Mouse (Mus musculus) ovary, postnatal 10 days (tissue): ENCODE results near the gene 2410004B18Rik.
A peak's percentile ranks its signal among the peaks of the same experiment; 100 is the strongest.
"Not testable (repeated sequence)": the region's sequence is repeated elsewhere in the genome, so short reads cannot be mapped to it uniquely, and the experiment has no call there.

Experiments used
- DNase-seq: peaks from one replicate; pipeline ENCODE4 v3.0.0; 2022; ENCODE audit warnings: low spot score

The 2410004B18Rik gene

GRCm38 (mm10) chr3:145937505-145938404, at the start of gene 2410004B18Rik:
2410004B18Rik (plus strand) TSS chr3:145938014.
- DNase-seq: peak; percentile 84

DNA sequence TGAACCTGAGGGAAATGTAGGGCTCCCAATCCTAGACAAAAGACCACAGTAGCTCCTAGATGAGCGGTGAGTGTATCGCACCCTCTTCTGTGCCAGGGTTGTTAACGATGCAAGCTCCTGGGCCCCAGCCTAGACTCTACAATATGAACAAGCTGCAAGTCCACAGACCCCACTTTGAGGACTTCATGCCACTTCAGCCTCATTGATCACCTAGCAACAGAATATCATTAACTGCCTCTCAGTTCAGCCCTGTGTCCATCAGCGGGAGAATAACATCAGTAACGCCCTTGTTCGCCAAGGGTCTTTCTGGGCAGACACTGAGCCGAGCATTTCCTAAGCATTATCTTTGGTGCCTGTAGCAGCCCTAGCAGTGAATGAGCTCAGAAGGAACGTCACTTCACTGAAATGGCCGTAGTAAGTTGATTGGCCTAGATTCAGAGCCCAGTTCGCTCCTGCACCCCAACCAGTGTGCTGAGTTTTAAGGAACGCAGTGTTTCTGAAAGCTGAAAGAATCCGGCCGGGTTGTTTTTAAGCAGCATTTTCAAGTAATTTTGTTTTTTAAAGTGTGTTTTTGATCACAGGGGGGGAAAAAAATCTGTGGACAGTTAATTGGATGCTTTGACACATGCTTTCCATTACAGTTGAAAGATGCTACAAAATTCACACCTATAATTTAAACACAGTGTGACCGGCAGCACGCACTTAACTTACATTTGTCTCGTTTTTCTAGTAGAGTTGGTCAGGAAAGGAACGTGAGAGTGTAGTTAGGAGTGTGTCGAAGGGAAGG, 47.3 kb upstream of the 2410004B18Rik start:
- DNase-seq: no peak

DNA sequence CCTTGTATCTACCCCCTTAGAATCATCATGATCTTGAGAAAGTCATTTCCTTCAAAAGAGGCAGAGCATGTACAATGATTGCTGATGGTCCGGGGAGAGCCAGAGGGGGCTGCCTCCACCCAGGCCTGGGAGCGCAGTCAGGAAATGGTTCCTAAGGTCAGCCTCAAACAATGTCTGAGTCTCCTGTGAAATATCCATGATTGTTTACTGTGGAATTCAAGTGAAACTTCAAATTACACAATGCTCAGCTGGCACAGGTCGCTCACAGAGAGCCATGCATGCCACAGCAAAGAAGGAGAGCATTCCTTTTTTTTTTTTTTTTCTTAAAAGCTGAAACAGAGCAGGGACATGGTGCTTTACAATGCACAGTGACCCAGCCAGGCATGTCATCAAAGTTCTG, 45.4 kb upstream of the 2410004B18Rik start:
- DNase-seq: no peak

- no peak for DNase-seq
Observed at GRCm38 (mm10) chr3:145894131-145894530, 43.7 kb upstream of the 2410004B18Rik start.

GRCm38 (mm10) chr3:145897749-145898148, 40.1 kb upstream of the 2410004B18Rik start:
- DNase-seq: no peak

GRCm38 (mm10) chr3:145899832-145900231, 38.0 kb upstream of the 2410004B18Rik start:
- no peak for DNase-seq

- no peak for DNase-seq
Observed at GRCm38 (mm10) chr3:145903530-145903929, 34.3 kb upstream of the 2410004B18Rik start.

DNA sequence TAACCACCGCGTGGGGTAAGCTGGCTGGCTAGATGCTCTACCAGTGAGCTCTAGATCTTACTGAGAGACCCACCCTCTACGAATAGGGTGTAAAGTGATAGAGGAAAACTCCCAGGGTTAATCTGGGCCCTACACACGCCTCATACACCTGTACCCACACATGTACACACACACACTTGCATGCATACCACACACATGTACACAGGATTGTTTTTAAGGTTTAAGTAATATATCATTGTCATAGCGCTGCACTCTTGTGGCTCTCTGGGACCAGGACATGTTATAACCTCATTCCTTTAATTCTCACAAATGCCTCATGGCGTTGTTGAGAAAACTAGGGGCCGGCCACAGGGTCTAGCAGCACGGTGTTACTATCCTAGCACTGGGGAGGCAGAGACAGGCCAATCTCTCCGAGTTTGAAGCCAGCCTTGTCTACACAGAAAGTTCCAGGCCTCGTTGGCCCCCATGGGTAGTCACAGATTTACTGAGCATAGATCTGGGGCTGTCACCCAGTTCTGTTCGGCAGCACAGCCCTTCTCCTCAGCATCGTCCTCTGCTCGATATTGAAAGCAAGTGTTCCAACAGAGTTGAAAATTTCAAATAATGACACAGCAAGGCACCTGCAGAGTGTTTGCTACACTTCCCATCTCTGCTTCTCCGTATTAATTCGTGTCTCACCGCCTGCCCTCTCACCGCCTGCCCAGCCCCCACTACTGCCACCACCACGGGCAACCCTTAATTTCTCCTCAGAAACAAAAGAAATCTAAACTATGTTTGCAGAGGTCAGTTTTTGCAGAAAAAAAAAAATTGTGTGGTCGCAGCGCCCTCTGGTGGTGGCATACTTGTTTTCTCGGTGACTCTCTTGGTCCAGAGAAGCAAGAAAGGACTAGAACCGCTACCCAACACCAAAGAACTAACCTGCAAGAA, 32.7 kb upstream of the 2410004B18Rik start:
- DNase-seq: peak; percentile 57

- DNase-seq: no peak
Observed at GRCm38 (mm10) chr3:145906582-145906981, 31.2 kb upstream of the 2410004B18Rik start.

DNA sequence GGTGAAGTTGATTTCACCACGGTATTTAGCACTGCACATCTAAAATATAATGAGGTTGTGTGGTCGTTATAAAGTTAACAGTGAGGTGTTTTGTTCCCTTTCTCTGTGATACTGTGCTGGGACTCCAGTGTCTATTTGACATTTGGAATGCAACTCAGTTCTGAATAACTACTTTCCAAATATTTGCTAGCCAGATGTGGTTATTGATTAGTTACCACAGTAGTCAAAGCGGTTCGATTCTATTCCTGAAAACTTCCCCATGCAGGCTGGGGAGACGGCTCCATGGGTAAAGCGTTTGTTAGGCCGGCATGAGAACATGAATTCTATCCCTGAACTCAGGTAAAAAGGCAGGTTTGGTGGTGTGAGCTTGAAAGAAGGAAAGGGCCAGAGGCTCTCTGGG, 25.3 kb upstream of the 2410004B18Rik start:
- no peak for DNase-seq

- DNase-seq: no peak
Observed at GRCm38 (mm10) chr3:145913263-145913662, 24.6 kb upstream of the 2410004B18Rik start.

DNA sequence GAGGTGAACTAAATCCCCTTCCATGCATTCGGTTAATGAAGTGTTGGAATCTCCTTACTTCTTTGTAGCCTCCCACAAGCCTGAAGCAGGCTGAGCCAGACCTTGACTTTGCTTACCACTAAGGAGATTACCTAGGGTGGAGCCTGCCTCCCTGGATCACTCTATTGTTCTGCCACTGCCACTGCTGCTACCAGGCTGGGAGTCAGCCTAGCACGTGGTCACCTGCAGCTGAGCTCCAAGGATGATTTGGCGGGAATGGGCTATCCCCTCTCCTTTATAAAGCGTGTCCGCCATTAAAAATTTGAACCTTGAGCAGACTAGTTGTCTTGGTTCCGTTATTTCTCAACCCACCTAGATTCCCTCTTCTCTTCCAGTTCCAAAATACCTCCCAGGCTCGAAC, 23.9 kb upstream of the 2410004B18Rik start:
- DNase-seq: not testable (repeated sequence)

DNA sequence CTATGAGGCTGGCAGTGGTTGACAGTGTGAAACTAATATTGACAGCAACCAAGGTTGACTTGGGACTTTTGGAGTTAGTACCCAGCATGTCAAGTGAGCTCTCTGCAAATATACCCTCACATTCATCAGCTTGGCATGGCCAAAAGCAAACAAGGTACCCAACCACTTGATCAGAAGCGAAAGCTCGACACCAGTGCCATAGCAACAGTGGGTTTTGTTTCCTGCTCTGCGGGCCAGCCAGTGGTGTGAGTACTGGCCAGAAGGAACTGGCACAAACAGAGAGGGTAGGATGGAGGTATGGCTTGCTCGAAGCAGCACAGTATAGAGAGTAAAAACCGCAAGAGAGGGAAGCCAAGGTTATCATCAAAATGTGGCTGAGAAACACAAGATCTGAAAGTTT, 21.4 kb upstream of the 2410004B18Rik start:
- DNase-seq: no peak

DNA sequence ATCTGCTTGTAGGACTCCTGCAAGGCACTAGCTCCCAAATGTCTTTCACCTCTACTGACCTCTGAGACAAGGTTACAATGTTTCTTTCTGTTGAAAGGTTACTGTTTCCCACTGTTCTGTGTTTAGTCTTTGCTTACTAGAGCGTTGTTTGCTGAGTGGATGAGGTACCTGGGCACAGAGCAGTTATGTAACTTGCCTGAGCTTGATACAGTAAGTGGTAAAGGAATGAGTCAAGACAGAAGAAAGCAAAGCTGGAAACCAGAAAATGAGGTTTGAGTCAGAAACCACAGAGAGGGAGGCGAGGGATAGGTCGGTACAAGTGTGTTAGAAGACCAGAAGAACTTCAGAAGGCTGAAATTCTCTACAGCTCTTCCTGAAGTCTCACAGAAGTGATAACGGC, 21.0 kb upstream of the 2410004B18Rik start:
- DNase-seq: no peak

DNA sequence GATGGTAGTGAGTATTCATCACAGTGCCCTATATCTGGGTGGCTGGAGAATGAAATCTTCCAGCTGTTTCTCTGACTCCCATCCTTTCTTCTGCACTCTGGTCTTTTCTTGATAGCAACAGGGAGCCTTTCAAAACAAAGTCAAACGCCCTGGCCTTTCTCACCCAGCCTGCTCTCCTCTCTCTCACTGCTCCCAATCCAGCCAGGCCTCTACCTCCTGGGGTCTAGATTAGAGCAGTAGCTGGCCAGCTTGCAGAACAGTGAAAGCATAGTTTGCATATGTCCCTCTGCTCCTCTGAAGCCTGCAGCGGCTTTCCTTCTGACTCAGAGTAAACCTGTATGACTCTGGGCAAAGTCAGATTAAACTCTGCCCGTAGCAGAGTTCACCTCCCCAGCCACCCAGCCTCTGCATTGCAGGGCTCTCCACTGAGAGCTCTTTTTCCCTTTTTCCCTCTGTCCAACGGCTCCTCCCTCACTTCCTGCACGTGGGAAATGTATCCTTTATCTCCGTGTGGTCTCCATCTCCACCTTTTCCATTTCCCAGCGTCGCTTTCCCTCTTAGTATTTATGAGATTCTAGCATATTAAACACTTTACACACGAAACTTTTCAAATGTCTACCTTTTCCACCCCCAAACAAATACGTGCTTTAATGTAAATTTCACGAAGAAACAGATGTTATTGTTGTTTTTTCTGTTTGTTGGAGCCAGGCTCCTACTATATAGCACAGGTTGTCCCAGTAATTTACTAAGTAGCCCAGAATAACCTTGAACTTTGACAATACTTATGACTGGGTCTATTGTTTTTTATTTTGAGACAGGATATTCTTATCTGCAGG, 15.6 kb upstream of the 2410004B18Rik start, which contains the start of gene Bcl10:
Bcl10 (plus strand) TSS at position 786 of the 836 bp plus-strand sequence.
- DNase-seq: no peak

- no peak for DNase-seq
Observed at GRCm38 (mm10) chr3:145922971-145923370, 14.8 kb upstream of the 2410004B18Rik start.

- peak; percentile 87 for DNase-seq
Observed at GRCm38 (mm10) chr3:145923874-145924577, 13.8 kb upstream of the 2410004B18Rik start.

DNA sequence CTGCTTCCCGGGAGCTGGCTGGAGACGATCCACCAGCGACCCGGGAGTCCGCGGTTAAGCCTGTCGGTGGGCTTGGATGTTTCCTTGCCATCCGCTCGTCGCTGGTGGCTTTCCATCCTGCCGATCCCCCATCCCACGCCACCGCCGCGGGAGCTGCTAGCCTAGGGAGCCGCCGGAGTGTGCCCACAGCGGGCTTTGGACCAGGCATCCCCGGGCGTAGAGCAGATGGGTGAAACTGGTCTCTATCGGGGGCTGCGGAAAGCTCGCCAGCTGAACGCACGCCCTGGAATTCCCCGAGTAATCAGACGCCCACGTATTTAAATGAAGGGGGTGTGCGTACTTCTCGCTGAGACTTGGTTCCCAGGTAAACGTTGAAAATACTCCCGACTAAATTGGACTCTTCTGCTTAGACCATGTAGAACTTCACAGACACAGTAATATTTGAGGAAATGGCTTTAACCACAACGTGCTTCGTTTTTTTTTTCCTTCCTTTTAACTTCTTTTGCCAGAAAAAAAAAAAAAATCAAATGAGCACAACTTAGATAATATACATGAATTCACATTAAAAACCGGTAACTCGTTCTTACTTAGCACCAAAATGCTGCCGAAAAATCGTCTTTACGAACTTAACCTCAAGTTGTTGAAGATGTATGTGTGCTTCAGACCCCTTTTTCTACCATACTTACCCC, 13.0 kb upstream of the 2410004B18Rik start:
- DNase-seq: peak; percentile 29

DNA sequence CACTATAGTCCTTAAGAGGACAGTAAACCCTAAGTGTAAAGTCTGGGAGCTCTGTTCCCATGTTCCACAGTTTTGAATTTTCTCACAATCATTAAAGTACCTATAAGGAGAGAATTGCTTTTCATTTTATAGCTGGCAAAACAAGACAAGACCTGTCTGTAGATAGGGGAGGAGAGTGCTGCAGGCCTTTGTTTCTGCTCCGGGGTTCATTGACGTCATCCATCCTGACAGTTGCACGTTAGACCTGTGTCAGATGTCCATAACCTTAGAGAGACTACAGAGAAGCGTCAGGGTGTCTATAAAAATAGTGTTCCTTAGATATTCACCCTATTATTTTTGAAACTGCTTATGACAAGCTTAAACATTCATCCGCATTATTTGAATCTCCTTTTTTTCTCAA, 12.3 kb upstream of the 2410004B18Rik start:
- DNase-seq: no peak
